Mouse (Mus musculus): Measurements from ENCODE around the gene Nfx1.

GRCm38 (mm10) chr4:40929046-40929445 is 41.7 kb upstream of the Nfx1 start:
- TF ChIP-seq CTCF (IDR thresholded peaks at IDR 0.05) (no peak), POLR2A (IDR thresholded peaks at IDR 0.05; ENCODE audit: insufficient read depth, low read depth, low read length) (no peak)
